Mouse (Mus musculus): ENCODE results near the gene Apip. TPM values are rescaled to one million over a fixed set of nuclear protein-coding genes. Genes with fewer than 3 reads are reported as not detected.

Apip gene
- total and polyA plus RNA-seq, 3 experiments, result 34.6 to 39.7 TPM; not detected in 1

DNA sequence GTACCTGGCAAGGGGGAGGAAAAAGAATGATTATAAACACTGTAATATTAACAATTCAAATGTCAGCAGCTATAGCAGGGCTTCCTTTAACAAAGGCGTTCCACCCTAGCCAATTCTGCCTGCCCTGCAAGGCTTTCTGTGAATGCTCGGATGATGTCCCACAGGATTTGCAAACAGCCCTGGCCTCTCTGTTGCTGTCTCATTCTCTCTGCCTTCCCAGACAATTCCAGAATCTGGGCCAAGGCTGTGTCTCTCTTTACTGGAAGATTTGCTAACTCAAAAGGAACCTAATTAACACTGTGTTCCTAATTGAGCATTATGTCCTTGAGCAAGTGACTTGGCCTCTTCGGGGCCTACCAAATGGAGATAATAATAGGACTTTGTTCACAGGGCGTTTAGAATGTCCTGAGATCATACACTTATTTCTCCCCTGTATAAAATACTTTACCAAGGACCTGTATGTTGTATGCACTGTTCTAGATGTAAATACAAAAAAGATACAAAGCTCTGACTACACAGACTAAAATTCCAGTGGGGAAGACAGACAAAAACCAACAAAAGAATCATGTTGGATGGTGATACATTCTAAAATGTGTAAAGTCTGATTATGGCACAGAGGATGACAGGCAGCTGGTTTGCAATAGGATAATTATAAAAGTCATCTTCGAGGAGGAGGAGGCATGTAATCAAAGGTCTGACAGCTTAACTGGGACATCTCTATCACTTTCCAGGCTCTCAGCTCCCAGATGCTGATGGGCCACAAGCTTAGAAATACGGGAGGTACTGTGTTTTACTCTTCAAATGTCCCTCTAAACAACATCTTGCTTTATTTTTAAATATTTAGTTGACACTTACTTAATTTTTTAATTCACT lies 45.1 kb downstream of the Apip start:
- Histone ChIP-seq H3K36me3 (ENCODE audit: control insufficient read depth in 1 of 2, insufficient read depth in 2 of 2, low read length in 2 of 2) (peaks cover 0 to 24% of the 10 kb centered on the region in 2 experiments; a peak in 2 of 4 replicates), H3K79me2 (ENCODE audit: control insufficient read depth, insufficient read depth, low read length, poor library complexity) (no peaks in the 10 kb centered on the region), H3K4me3 (ENCODE audit: control insufficient read depth in 1 of 2, insufficient read depth in 1 of 2, low read depth in 2 of 2, low read length in 2 of 2) (peak overlapping the region in 1 of 2 experiments; percentile 18; a peak in 1 of 4 replicates), H3K9me3 (replicated peaks; ENCODE audit: insufficient read depth, low read length) (no peaks in the 10 kb centered on the region), H3K9ac (ENCODE audit: control insufficient read depth, low read depth, low read length, poor library complexity, severe bottlenecking) (no peak overlapping the region), H3K27me3 (ENCODE audit: control insufficient read depth in 1 of 2, insufficient read depth in 2 of 2, low read length in 2 of 2) (no peaks in the 10 kb centered on the region), H3K4me1 (ENCODE audit: control insufficient read depth in 1 of 2, insufficient read depth in 2 of 2, low read length in 2 of 2) (peaks cover 15 to 30% of the 10 kb centered on the region in 2 experiments), H3K27ac (ENCODE audit: control insufficient read depth, low read depth, low read length) (peak overlapping the region; percentile 14; the same call in 1 of the 2 replicates)
- no peak for DNase-seq (ENCODE audit: low read depth, low spot score)
- TF ChIP-seq BHLHE40 (IDR thresholded peaks at IDR 0.05; ENCODE audit: borderline replicate concordance, low read depth, low read length) (no peak), HCFC1 (IDR thresholded peaks at IDR 0.05; ENCODE audit: low read depth, low read length) (no peak), CHD2 (IDR thresholded peaks at IDR 0.05; ENCODE audit: low read length) (no peak), ZC3H11A (IDR thresholded peaks at IDR 0.05; ENCODE audit: low read depth, low read length) (no peak), TAL1 (IDR thresholded peaks at IDR 0.05; ENCODE audit: low read length) (no peak), TBP (IDR thresholded peaks at IDR 0.05; ENCODE audit: low read depth, low read length) (no peak), MAX (IDR thresholded peaks at IDR 0.05; ENCODE audit: low read length) (no peak), POLR2AphosphoS2 (IDR thresholded peaks at IDR 0.05; ENCODE audit: low read length) (no peak), RAD21 (IDR thresholded peaks at IDR 0.05; ENCODE audit: low read depth, low read length) (no peak), TCF12 (IDR thresholded peaks at IDR 0.05; ENCODE audit: low read depth, low read length) (no peak), GABPA (IDR thresholded peaks at IDR 0.05; ENCODE audit: low read depth, low read length) (no peak), ELF1 (IDR thresholded peaks at IDR 0.05; ENCODE audit: low read depth, low read length) (no peak), MXI1 (IDR thresholded peaks at IDR 0.05; ENCODE audit: low read depth, low read length) (no peak), CTCF (IDR thresholded peaks at IDR 0.05 in 2 of 3, conservative IDR thresholded peaks at IDR 0.05 in 1 of 3; ENCODE audit: control insufficient read depth in 1 of 3, insufficient read depth in 1 of 3, low read depth in 2 of 3, low read length in 3 of 3, poor library complexity in 1 of 3, severe bottlenecking in 1 of 3) (no peak), MEF2A (IDR thresholded peaks at IDR 0.05; ENCODE audit: extremely low read depth, insufficient replicate concordance, low read depth, low read length, poor library complexity, severe bottlenecking) (no peak), POLR2A (IDR thresholded peaks at IDR 0.05; ENCODE audit: control insufficient read depth in 1 of 2, insufficient read depth in 1 of 2, low read depth in 1 of 2, low read length in 2 of 2, poor library complexity in 1 of 2) (no peak), MYB (IDR thresholded peaks at IDR 0.05; ENCODE audit: low read depth, low read length) (no peak)

DNA sequence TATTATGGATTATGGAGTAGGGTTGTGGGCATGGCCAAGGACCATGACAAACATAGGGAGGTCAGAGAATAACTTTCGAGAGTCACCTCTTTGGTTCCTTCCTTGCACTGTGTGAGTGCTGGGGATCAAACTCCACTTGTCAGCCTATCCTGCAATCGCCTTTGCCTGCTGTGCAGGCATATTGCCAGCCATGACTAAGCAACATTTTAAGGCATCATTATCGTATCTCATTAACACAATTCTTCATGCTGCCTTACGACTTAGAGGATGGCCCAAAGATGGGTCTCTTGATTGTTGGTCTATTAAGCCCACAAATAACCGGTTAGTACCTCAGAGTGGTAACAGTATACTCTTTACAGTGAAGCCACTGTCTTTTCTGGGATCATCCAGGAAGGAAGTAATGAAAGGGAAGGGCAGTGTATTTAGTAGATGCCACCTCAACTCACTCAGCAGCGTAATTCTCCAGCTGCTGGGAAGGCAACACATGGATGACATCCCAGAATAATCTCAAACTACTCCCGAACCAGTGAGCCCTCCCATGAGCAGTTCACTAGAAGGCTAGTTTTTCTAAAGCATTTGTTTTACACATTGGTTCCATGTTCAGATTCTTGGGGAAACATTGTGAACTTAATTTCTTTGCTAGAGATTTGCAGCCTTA lies 45.9 kb downstream of the Apip start:
- Histone ChIP-seq H3K27ac (ENCODE audit: control insufficient read depth, low read depth, low read length) (peak overlapping the region; percentile 28), H3K4me1 (ENCODE audit: control insufficient read depth in 1 of 2, insufficient read depth in 2 of 2, low read length in 2 of 2) (peaks cover 15 to 26% of the 10 kb centered on the region in 2 experiments), H3K9me3 (replicated peaks; ENCODE audit: insufficient read depth, low read length) (no peaks in the 10 kb centered on the region), H3K79me2 (ENCODE audit: control insufficient read depth, insufficient read depth, low read length, poor library complexity) (no peaks in the 10 kb centered on the region), H3K9ac (ENCODE audit: control insufficient read depth, low read depth, low read length, poor library complexity, severe bottlenecking) (no peak overlapping the region), H3K27me3 (ENCODE audit: control insufficient read depth in 1 of 2, insufficient read depth in 2 of 2, low read length in 2 of 2) (no peaks in the 10 kb centered on the region), H3K4me3 (ENCODE audit: control insufficient read depth in 1 of 2, insufficient read depth in 1 of 2, low read depth in 2 of 2, low read length in 2 of 2) (peak overlapping the region in 1 of 2 experiments; percentile 18; a peak in 1 of 4 replicates), H3K36me3 (ENCODE audit: control insufficient read depth in 1 of 2, insufficient read depth in 2 of 2, low read length in 2 of 2) (peaks cover 0 to 24% of the 10 kb centered on the region in 2 experiments; a peak in 2 of 4 replicates)
- DNase-seq (ENCODE audit: low read depth, low spot score), result peak; percentile 92
- TF ChIP-seq EP300 (IDR thresholded peaks at IDR 0.05; ENCODE audit: low read depth in 1 of 2, low read length in 2 of 2) (peak; percentile 85 to 88), NRF1 (IDR thresholded peaks at IDR 0.05; ENCODE audit: insufficient read depth, low read depth, low read length, poor library complexity, severe bottlenecking) (peak; percentile 39; the same call in 1 of the 2 replicates), GATA1 (IDR thresholded peaks at IDR 0.05; ENCODE audit: low read depth, low read length) (peak; percentile 80), UBTF (IDR thresholded peaks at IDR 0.05; ENCODE audit: borderline replicate concordance, insufficient read depth, low read depth, low read length) (no peak), GABPA (IDR thresholded peaks at IDR 0.05; ENCODE audit: low read depth, low read length) (peak; percentile 78; the same call in 1 of the 2 replicates), RCOR1 (IDR thresholded peaks at IDR 0.05; ENCODE audit: low read depth, low read length) (0 out of 2 replicates have a peak, but pooled peaks have one; percentile 42), ZKSCAN1 (IDR thresholded peaks at IDR 0.05; ENCODE audit: low read depth, low read length) (no peak), SIN3A (IDR thresholded peaks at IDR 0.05; ENCODE audit: low read length) (peak; percentile 48; the same call in 1 of the 2 replicates), ZMIZ1 (IDR thresholded peaks at IDR 0.05; ENCODE audit: low read depth, low read length) (no peak), MXI1 (IDR thresholded peaks at IDR 0.05; ENCODE audit: low read depth, low read length) (peak; percentile 52; the same call in 1 of the 2 replicates), MAFK (IDR thresholded peaks at IDR 0.05; ENCODE audit: borderline replicate concordance, low read depth, low read length) (peak; percentile 75), ETS1 (IDR thresholded peaks at IDR 0.05; ENCODE audit: low read depth, low read length) (peak; percentile 81), TAL1 (IDR thresholded peaks at IDR 0.05; ENCODE audit: low read length) (peak; percentile 38), POLR2AphosphoS2 (IDR thresholded peaks at IDR 0.05; ENCODE audit: low read length) (no peak), TCF12 (IDR thresholded peaks at IDR 0.05; ENCODE audit: low read depth, low read length) (peak; percentile 73)

Data from MEL (cell line).